Mouse (Mus musculus) layer of hippocampus, adult 8-10 months (tissue): Measurements from ENCODE around the gene Plpp7. TPM values are rescaled to one million over a fixed set of nuclear protein-coding genes. Genes with fewer than 3 reads are reported as not detected.

Experiments
- DNase-seq, 2 experiments: peaks; one replicate each; pipeline ENCODE4 v3.0.0; 2022; ENCODE audit warnings: low spot score in 2 of 2
- total RNA-seq, 4 experiments: library from RNA; stranded (reverse); gene quantifications; 2 replicates each; pipeline ENCODE4 v1.2.4; 2022

Gene Plpp7
- total RNA-seq, 4 experiments from 2014 or later: 21.2 to 24.0 (median 23.4) TPM

- no peak for DNase-seq
Observed at GRCm38 (mm10) chr2:32139377-32139776, 44.0 kb downstream of the Plpp7 start.

- no peak for DNase-seq
Observed at GRCm38 (mm10) chr2:32140498-32140934, 45.2 kb downstream of the Plpp7 start.

- DNase-seq: no peak
Observed at GRCm38 (mm10) chr2:32141602-32142001, 46.3 kb downstream of the Plpp7 start.

GRCm38 (mm10) chr2:32142368-32142767, 47.0 kb downstream of the Plpp7 start:
- DNase-seq: no peak

- DNase-seq: no peak
Observed at GRCm38 (mm10) chr2:32144633-32145032, 49.3 kb downstream of the Plpp7 start.

- no peak for DNase-seq
Observed at GRCm38 (mm10) chr2:32146617-32147162, 51.4 kb downstream of the Plpp7 start.

- no peak for DNase-seq
Observed at GRCm38 (mm10) chr2:32150135-32150534, 54.8 kb downstream of the Plpp7 start.

GRCm38 (mm10) chr2:32150562-32150923, 55.2 kb downstream of the Plpp7 start:
- DNase-seq: no peak

- no peak for DNase-seq
Observed at GRCm38 (mm10) chr2:32150924-32151659, 55.8 kb downstream of the Plpp7 start, which contains the start of gene Prrc2b. Gene Prrc2b, plus strand, starts transcription at chr2:32151082.

- peak in 1 of 2 experiments; percentile 46 for DNase-seq
Observed at GRCm38 (mm10) chr2:32151660-32152366, 56.5 kb downstream of the Plpp7 start.

- DNase-seq: no peak
Observed at GRCm38 (mm10) chr2:32152367-32153034, 57.2 kb downstream of the Plpp7 start.

GRCm38 (mm10) chr2:32153041-32153790, 57.9 kb downstream of the Plpp7 start:
- DNase-seq: no peak

GRCm38 (mm10) chr2:32153791-32154119, 58.4 kb downstream of the Plpp7 start:
- DNase-seq: no peak

- no peak for DNase-seq
Observed at GRCm38 (mm10) chr2:32154334-32154997, 59.1 kb downstream of the Plpp7 start.

GRCm38 (mm10) chr2:32154998-32155541, 59.7 kb downstream of the Plpp7 start:
- no peak for DNase-seq

GRCm38 (mm10) chr2:32155614-32156013, 60.3 kb downstream of the Plpp7 start:
- DNase-seq: no peak

- DNase-seq: no peak
Observed at GRCm38 (mm10) chr2:32156645-32157044, 61.3 kb downstream of the Plpp7 start.

GRCm38 (mm10) chr2:32157328-32157727, 62.0 kb downstream of the Plpp7 start:
- no peak for DNase-seq

GRCm38 (mm10) chr2:32158616-32159239, 63.4 kb downstream of the Plpp7 start:
- DNase-seq: no peak
